Mouse (Mus musculus) bone marrow, adult 2 months (tissue): ENCODE results near the gene Tmtc4. TPM values are rescaled to one million over a fixed set of nuclear protein-coding genes. Genes with fewer than 3 reads are reported as not detected.

Experiments used
- H3K27ac ChIP-seq: fragments of 200-500 bp; 2 replicates; pipeline ENCODE4 v1.5.1; 2012; ENCODE audit warnings: low read depth, mild to moderate bottlenecking, control low read depth, inconsistent platforms, low read length; ENCODE audit not compliant: control insufficient read depth, poor library complexity, insufficient read depth
- H3K4me1 ChIP-seq: fragments of 200-500 bp; 2 replicates; pipeline ENCODE4 v1.6.1; 2011; ENCODE audit warnings: low read length; ENCODE audit not compliant: control insufficient read depth, insufficient read depth
- H3K4me3 ChIP-seq: fragments of 200-500 bp; replicated peaks from 2 replicates; pipeline ENCODE3; 2011; ENCODE audit warnings: mild to moderate bottlenecking, low read depth, low read length, control low read depth; ENCODE audit not compliant: control insufficient read depth
- CTCF ChIP-seq: fragments of 200-500 bp; IDR thresholded peaks from 2 replicates; pipeline ENCODE4 v1.5.1; 2011; ENCODE audit warnings: low read length, control low read depth; ENCODE audit not compliant: control insufficient read depth, insufficient read depth
- POLR2A ChIP-seq: fragments of 200-500 bp; IDR thresholded peaks from 2 replicates; pipeline ENCODE4 v1.6.1; 2011; ENCODE audit warnings: low read depth, mild to moderate bottlenecking, control low read depth, low read length, borderline replicate concordance; ENCODE audit not compliant: control insufficient read depth
- whole genome bisulfite sequencing: fragments of 180-500 bp; shearing (Covaris S2); methylation state at CpG from one replicate; pipeline ENCODE4 v1.1.7; 2018; 5-methylcytosine and 5-hydroxymethylcytosine counted together
- polyA plus RNA-seq: library from polyadenylated mRNA; stranded (reverse); fragments of >200 nt; gene quantifications from 2 replicates; pipeline ENCODE4 v1.2.4, GENCODE M21; 2011; ENCODE audit warnings: low replicate concordance; ENCODE audit not compliant: missing spikeins, insufficient read depth, insufficient read length

The Tmtc4 gene
- polyA plus RNA-seq, 1 experiment, result 3.4 TPM

DNA sequence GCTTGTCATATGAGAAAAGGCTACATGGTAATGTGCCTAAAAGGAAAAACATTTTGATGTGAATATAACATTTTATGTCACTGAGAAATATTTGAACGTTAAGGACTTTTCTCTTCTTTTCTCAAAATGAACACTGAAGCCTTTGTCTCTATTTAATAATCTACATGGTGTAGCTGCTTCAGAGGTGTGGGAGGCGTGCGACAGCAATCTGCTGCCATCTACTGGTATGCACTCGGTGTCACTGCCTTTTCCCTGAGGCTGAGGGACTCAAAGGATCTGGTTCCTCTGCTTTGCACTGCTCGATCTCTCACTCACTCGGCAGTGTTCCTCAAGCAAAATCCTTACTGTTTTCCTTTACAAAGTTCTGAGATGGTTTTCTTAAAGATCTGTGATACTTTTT, 107.7 kb downstream of the Tmtc4 start:
- TF ChIP-seq POLR2A (no peak), CTCF (peak; percentile 92)
- H3K4me1 ChIP-seq, result no peaks in the 10 kb centered on the region
- H3K27ac ChIP-seq, result no peak overlapping the region
- WGBS, result 7% methylated on average over 6 of the region's 6 CpGs
- H3K4me3 ChIP-seq, result no peak overlapping the region

DNA sequence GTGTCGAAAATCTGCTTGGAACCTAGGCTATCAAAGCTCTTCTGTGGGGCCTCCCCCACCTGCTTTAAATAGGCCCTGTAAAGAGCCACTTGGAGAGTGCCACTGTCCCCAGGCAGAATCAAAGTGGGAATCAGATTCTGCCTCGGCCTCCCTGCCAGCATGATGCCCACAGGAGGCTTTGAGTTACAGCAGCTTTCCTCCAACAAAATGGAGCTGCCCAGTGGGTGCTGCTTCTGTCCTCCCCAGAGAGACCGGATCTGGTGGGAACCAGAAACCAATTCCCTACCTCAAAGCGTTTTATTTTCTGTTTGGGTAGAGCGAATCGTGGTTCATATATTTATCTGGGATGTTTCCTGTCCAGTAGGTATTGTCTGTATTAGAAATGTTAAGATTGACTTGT, 108.2 kb downstream of the Tmtc4 start:
- Histone ChIP-seq H3K4me3 (no peak overlapping the region), H3K27ac (no peak overlapping the region), H3K4me1 (no peaks in the 10 kb centered on the region)
- WGBS, result 73% methylated on average over 6 of the region's 6 CpGs
- no peak for TF ChIP-seq POLR2A
- TF ChIP-seq CTCF, result no peak

DNA sequence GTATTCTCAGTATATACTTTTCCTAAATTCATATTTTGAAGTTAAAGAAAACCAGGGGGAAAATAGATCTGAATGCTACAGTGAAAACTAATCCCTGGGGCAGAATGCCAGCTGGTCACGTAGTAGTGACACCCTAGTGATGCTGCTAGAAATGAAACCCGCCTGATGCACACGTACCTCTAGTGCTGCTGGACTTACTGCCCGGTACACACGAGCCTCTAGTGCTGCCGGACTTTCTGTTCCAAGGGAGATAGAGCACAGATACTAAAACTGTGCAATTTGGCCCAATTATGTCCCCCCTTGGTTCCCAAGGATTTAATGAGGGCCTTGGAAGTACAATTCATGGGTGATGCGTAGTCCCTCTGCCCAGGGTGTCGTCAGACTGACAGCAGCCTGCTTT, 108.8 kb downstream of the Tmtc4 start:
- WGBS, result 81% methylated on average over 8 of the region's 8 CpGs
- no peak for TF ChIP-seq CTCF
- TF ChIP-seq POLR2A, result no peak
- no peak overlapping the region for H3K27ac ChIP-seq
- H3K4me3 ChIP-seq, result no peak overlapping the region
- H3K4me1 ChIP-seq, result no peaks in the 10 kb centered on the region

DNA sequence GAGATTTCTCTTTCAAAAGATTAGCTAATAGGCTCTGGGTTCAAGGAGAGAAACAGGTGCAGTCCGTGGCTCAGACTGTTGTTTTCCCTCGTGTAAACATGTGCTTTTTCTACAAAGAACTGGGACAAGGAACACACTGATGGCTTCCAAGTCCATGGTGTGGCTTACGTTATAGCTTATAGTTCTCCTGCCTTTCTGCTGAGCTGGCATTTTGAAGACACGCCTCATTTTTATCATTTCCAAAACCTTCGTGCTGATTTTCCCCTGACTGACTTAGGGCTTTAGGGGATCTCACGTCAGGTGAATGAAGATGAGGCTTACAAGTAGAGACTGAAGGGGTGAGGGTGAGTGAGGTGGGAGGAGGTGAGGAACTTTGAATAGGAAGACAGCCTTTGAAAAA, 111.2 kb downstream of the Tmtc4 start:
- Histone ChIP-seq H3K27ac (no peak overlapping the region), H3K4me3 (no peak overlapping the region), H3K4me1 (no peaks in the 10 kb centered on the region)
- TF ChIP-seq CTCF (no peak), POLR2A (no peak)
- WGBS, result 72% methylated on average over 6 of the region's 6 CpGs

DNA sequence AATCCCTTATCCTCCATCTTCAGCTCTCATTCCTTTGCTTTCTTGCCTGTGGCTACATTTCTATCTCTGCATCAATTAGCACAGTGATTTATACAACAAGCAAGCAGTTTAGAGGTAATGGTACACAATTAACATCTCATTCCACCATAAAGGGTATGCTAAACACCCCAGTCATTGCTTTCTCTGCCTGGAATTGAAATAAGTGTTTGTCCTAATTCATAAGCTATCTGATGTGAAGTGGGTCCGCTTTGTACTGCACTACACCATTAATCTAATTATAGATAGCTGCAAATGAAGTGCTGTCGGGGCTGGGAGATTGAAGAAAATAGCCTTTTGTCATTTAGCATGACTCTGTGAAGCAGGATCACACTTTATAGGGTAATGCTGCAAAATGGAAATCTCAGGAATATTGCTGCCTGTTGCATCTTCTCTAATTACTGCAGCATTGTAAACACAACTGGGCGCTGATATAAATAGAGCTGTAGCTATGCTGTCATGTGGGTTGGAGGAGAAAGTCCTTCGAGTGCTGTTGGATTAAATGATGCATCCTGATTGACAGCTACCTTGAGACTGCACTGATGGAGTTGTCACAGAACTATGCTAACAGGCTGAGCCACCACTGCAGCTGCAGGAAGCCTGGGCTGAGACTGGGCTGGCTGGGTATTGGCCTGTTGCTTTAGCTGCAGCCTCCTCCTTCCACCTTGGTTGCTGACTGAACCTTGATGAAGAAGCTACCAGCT, 111.8 kb downstream of the Tmtc4 start:
- TF ChIP-seq POLR2A, result no peak
- no peak for TF ChIP-seq CTCF
- no peaks in the 10 kb centered on the region for H3K4me1 ChIP-seq
- no peak overlapping the region for H3K4me3 ChIP-seq
- H3K27ac ChIP-seq, result no peak overlapping the region
- WGBS, result 76% methylated on average over 4 of the region's 4 CpGs

DNA sequence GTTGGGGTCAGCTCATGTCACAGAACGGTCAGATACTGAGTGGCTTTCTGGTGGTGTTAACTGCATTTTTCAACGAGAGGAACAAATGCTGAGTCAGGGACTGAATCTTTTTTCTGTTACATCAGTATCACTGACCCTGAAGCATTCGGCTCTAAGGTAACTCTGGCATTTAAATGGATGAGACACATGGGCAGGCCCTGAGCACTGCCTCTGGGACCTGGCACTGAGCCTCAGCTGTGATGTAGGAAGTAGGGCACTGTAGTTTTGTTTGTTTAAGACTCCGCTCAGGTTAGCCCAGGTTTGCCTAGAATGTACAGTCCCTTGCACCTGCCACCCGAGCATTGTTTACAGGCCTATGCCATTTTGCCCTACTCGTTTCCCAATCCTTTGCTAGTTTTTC, 114.0 kb downstream of the Tmtc4 start:
- 77% methylated on average over 6 of the region's 6 CpGs for WGBS
- TF ChIP-seq POLR2A (no peak), CTCF (no peak)
- H3K27ac ChIP-seq, result no peak overlapping the region
- no peaks in the 10 kb centered on the region for H3K4me1 ChIP-seq
- no peak overlapping the region for H3K4me3 ChIP-seq

Other genes with a start within 250 kb of the Tmtc4 start
- gene Ggact, start 70.3 kb downstream of the Tmtc4 start, polyA plus RNA-seq, result 4.6 and 15.9 TPM in 2 replicates